Mouse (Mus musculus): ENCODE data around the gene Syn1.

DNA sequence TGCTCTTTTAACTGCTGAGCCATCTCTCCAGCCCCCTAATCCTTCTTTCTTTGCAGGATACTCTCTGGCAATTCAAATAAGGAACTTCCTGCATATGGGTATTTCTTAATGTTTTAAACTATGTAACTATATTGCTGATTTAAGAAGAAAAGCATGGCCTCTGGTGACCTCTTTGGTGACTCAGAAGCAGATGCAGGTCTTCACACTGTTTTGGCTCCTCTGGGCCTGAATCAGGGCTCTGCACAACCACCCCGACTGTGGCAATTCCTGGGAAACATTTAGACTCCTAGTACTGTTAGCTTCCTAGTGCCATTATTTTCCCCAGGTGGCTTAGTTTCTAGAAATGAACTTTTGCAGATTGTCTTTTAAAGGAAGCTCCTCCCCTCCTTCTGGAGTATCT lies 2.7 kb upstream of the Syn1 start:
- TF ChIP-seq CTCF (IDR thresholded peaks at IDR 0.05; ENCODE audit: extremely low read depth, insufficient read depth, insufficient read length, insufficient replicate concordance), result no peak
- no peak for TF ChIP-seq POLR2A (IDR thresholded peaks at IDR 0.05; ENCODE audit: low read depth, low read length)
